Mouse (Mus musculus): Measurements from ENCODE around the gene Gm45062.

GRCm38 (mm10) chr6:8354846-8355245 is 95.6 kb downstream of the Gm45062 start:
- TF ChIP-seq CTCF (IDR thresholded peaks at IDR 0.05; ENCODE audit: borderline replicate concordance, extremely low read depth, insufficient read depth, insufficient read length) (no peak), POLR2A (IDR thresholded peaks at IDR 0.05; ENCODE audit: borderline replicate concordance, extremely low read depth, insufficient read depth, insufficient read length, poor library complexity, severe bottlenecking) (no peak)

Measured in brain, embryonic 14.5 days (tissue).